ENCODE assay signal across 8 mouse cellular contexts in genomic region chr10:127059174-127059967, GRCm38 (mm10). TPM values are rescaled to one million over a fixed set of nuclear protein-coding genes. Genes with fewer than 3 reads are reported as not detected.
DNase-seq lines count a peak whose midpoint lies in the region; ATAC-seq and TF ChIP-seq lines count a peak whose summit lies in the region.

No protein-coding gene starts in this region.

- peak overlapping the region; percentile 88 for H3K4me2 ChIP-seq in hindbrain, postnatal 0 days (ENCODE audit: low read depth, low read length)
- H3K4me2 ChIP-seq in midbrain, embryonic 14.5 days (ENCODE audit: low read length): peak overlapping the region; percentile 75

- peaks cover 23% of the 10 kb centered on the region for H3K4me1 ChIP-seq in heart, embryonic 10.5 days
- H3K4me1 ChIP-seq in hindbrain, postnatal 0 days (ENCODE audit: insufficient read depth, low read length): peaks cover 6% of the 10 kb centered on the region; the same call in 1 of the 2 replicates
- peaks cover 29% of the 10 kb centered on the region; the same call in 1 of the 2 replicates for H3K4me1 ChIP-seq in midbrain, embryonic 14.5 days (ENCODE audit: control insufficient read depth, insufficient read depth, low read length)

- peak overlapping the region; percentile 93 for H3K9ac ChIP-seq in hindbrain, postnatal 0 days (replicated peaks; ENCODE audit: low read length)
- H3K9ac ChIP-seq in midbrain, embryonic 14.5 days (replicated peaks; ENCODE audit: low read length): peak overlapping the region; percentile 98

- H3K27me3 ChIP-seq in heart, embryonic 10.5 days (ENCODE audit: insufficient read depth, poor library complexity, severe bottlenecking): peaks cover 73% of the 10 kb centered on the region
- no peaks in the 10 kb centered on the region for H3K27me3 ChIP-seq in hindbrain, postnatal 0 days (ENCODE audit: insufficient read depth, low read length)
- H3K27me3 ChIP-seq in midbrain, embryonic 14.5 days (ENCODE audit: control insufficient read depth, insufficient read depth, low read length): no peaks in the 10 kb centered on the region

- no peak for ATAC-seq in hindbrain, postnatal 0 days
- 0 out of 2 replicates have a peak, but pooled peaks have one; percentile 1 for ATAC-seq in midbrain, embryonic 14.5 days (ENCODE audit: low FRiP score, low TSS enrichment)

- peak overlapping the region; percentile 82 for H3K4me3 ChIP-seq in heart, embryonic 10.5 days
- H3K4me3 ChIP-seq in hindbrain, postnatal 0 days (ENCODE audit: low read length): peak overlapping the region; percentile 86
- peak overlapping the region; percentile 90 for H3K4me3 ChIP-seq in midbrain, embryonic 14.5 days (replicated peaks; ENCODE audit: low read depth, low read length)

- no peak for TF ChIP-seq CTCF in hindbrain, postnatal 0 days (IDR thresholded peaks at IDR 0.05; ENCODE audit: low read depth)

- no peaks in the 10 kb centered on the region for H3K9me3 ChIP-seq in heart, embryonic 10.5 days
- no peaks in the 10 kb centered on the region for H3K9me3 ChIP-seq in hindbrain, postnatal 0 days (ENCODE audit: low read length)
- H3K9me3 ChIP-seq in midbrain, embryonic 14.5 days (ENCODE audit: control insufficient read depth, low read length): no peaks in the 10 kb centered on the region

- WGBS in heart, embryonic 10.5 days: under 1% methylated on average over 67 of the region's 92 CpGs
- under 1% methylated on average over 62 of the region's 92 CpGs for WGBS in hindbrain, postnatal 0 days
- under 1% methylated on average over 64 of the region's 92 CpGs for WGBS in midbrain, embryonic 14.5 days

- peaks cover 17% of the 10 kb centered on the region for H3K36me3 ChIP-seq in heart, embryonic 10.5 days
- H3K36me3 ChIP-seq in hindbrain, postnatal 0 days (ENCODE audit: insufficient read depth, low read length): peaks cover 29% of the 10 kb centered on the region
- peaks cover 36% of the 10 kb centered on the region for H3K36me3 ChIP-seq in midbrain, embryonic 14.5 days (ENCODE audit: control insufficient read depth, insufficient read depth, low read length)

- H3K27ac ChIP-seq in heart, embryonic 10.5 days: peak overlapping the region; percentile 84
- H3K27ac ChIP-seq in hindbrain, postnatal 0 days: peak overlapping the region; percentile 92
- peak overlapping the region; percentile 97 for H3K27ac ChIP-seq in midbrain, embryonic 14.5 days (replicated peaks; ENCODE audit: low read depth, low read length)

- no peak for DNase-seq in heart, embryonic 10.5 days (ENCODE audit: low spot score)
- no peak for DNase-seq in heart, postnatal 14 days
- peak; percentile 27 for DNase-seq in A20 (ENCODE audit: low read depth, low spot score)
- DNase-seq in cerebellum, postnatal 14 days: peak; percentile 52 to 66
- peak; percentile 66 for DNase-seq in hindbrain, postnatal 0 days (ENCODE audit: low spot score)
- peak; percentile 78 for DNase-seq in midbrain, embryonic 14.5 days
- no peak for DNase-seq in frontal cortex, postnatal 36 days (ENCODE audit: low spot score in 2 of 2)
- no peak for DNase-seq in adrenal gland, adult 8-10 months

- intact Hi-C loops in heart, postnatal 14 days (cut with DNase I): no loop called here

RNA-seq across cellular contexts. Expression of gene March9, which starts 0.6 kb away (rescaled TPM):
- 0.15 and 0.24 TPM in 2 replicates for polyA plus RNA-seq in heart, embryonic 10.5 days (2016; fragmentation: Nextera tagmentation; extraction: Ambion mirVana)
- 1 to 10 TPM; 1.6 TPM for total RNA-seq in heart, postnatal 14 days (2021)
- 78.3 and 80.1 TPM in 2 replicates for total RNA-seq in hindbrain, postnatal 0 days (2014; rRNA removed)
- polyA plus RNA-seq in hindbrain, postnatal 0 days (2015; fragmentation: Nextera tagmentation; extraction: Ambion mirVana): 6.7 and 7.0 TPM in 2 replicates
- 11.8 and 17.4 TPM in 2 replicates for polyA plus RNA-seq in midbrain, embryonic 14.5 days (2014; fragmentation: Nextera tagmentation; extraction: Ambion mirVana)
- total RNA-seq in adrenal gland, adult 8-10 months (2022): 10 to 100 TPM in 2 of 4 experiments, 1 to 10 TPM in 2; 8.9 to 11.3 (median 10.3) TPM

RNA-seq across cellular contexts. Expression of gene Cdk4, which starts 4.0 kb away (rescaled TPM):
- polyA plus RNA-seq in heart, embryonic 10.5 days (2016; fragmentation: Nextera tagmentation; extraction: Ambion mirVana): 1,495 and 2,024 TPM in 2 replicates
- total RNA-seq in heart, postnatal 14 days (2021): 100 to 1,000 TPM in 1 of 2 experiments, 10 to 100 TPM in 1; 92.4 to 113 TPM
- total RNA-seq in hindbrain, postnatal 0 days (2014; rRNA removed): 483 and 524 TPM in 2 replicates
- polyA plus RNA-seq in hindbrain, postnatal 0 days (2015; fragmentation: Nextera tagmentation; extraction: Ambion mirVana): 519 and 563 TPM in 2 replicates
- polyA plus RNA-seq in midbrain, embryonic 14.5 days (2014; fragmentation: Nextera tagmentation; extraction: Ambion mirVana): 1,072 and 1,231 TPM in 2 replicates
- 100 to 1,000 TPM; 197 to 246 (median 230) TPM for total RNA-seq in adrenal gland, adult 8-10 months (2022)

RNA-seq across cellular contexts. Expression of gene Tspan31, which starts 10.7 kb away (rescaled TPM):
- polyA plus RNA-seq in heart, embryonic 10.5 days (2016; fragmentation: Nextera tagmentation; extraction: Ambion mirVana): 138 and 154 TPM in 2 replicates
- 10 to 100 TPM; 47.3 to 50.0 TPM for total RNA-seq in heart, postnatal 14 days (2021)
- 113 and 129 TPM in 2 replicates for total RNA-seq in hindbrain, postnatal 0 days (2014; rRNA removed)
- polyA plus RNA-seq in hindbrain, postnatal 0 days (2015; fragmentation: Nextera tagmentation; extraction: Ambion mirVana): 105 and 107 TPM in 2 replicates
- polyA plus RNA-seq in midbrain, embryonic 14.5 days (2014; fragmentation: Nextera tagmentation; extraction: Ambion mirVana): 67.7 and 71.7 TPM in 2 replicates
- 100 to 1,000 TPM; 120 to 138 (median 128) TPM for total RNA-seq in adrenal gland, adult 8-10 months (2022)

RNA-seq across cellular contexts. Expression of gene Cyp27b1, which starts 11.3 kb away (rescaled TPM):
- polyA plus RNA-seq in heart, embryonic 10.5 days (2016; fragmentation: Nextera tagmentation; extraction: Ambion mirVana): 0.09 TPM in 1 of 2 replicates, not detected in the other
- under 1 TPM; 0.27 to 0.50 TPM for total RNA-seq in heart, postnatal 14 days (2021)
- total RNA-seq in hindbrain, postnatal 0 days (2014; rRNA removed): 0.26 and 0.58 TPM in 2 replicates
- not detected in 2 replicates for polyA plus RNA-seq in hindbrain, postnatal 0 days (2015; fragmentation: Nextera tagmentation; extraction: Ambion mirVana)
- polyA plus RNA-seq in midbrain, embryonic 14.5 days (2014; fragmentation: Nextera tagmentation; extraction: Ambion mirVana): not detected in 2 replicates
- total RNA-seq in adrenal gland, adult 8-10 months (2022): under 1 TPM; 0.41 to 0.83 (median 0.53) TPM

RNA-seq across cellular contexts. Expression of gene Agap2, which starts 15.7 kb away (rescaled TPM):
- polyA plus RNA-seq in heart, embryonic 10.5 days (2016; fragmentation: Nextera tagmentation; extraction: Ambion mirVana): 0.50 TPM in 1 of 2 replicates, not detected in the other
- total RNA-seq in heart, postnatal 14 days (2021): 10 to 100 TPM; 12.2 to 12.3 TPM
- total RNA-seq in hindbrain, postnatal 0 days (2014; rRNA removed): 229 and 238 TPM in 2 replicates
- polyA plus RNA-seq in hindbrain, postnatal 0 days (2015; fragmentation: Nextera tagmentation; extraction: Ambion mirVana): 4.1 and 4.9 TPM in 2 replicates
- 8.1 and 13.1 TPM in 2 replicates for polyA plus RNA-seq in midbrain, embryonic 14.5 days (2014; fragmentation: Nextera tagmentation; extraction: Ambion mirVana)
- 1 to 10 TPM; 3.0 to 7.5 (median 5.5) TPM for total RNA-seq in adrenal gland, adult 8-10 months (2022)

Comparison
In these comparisons a context has a peak if more than half of its experiments do, and no peak if none do; other contexts are left out.
1. DNase-seq: peak in A20 (single experiment), cerebellum, postnatal 14 days (2 of 2), hindbrain, postnatal 0 days (single experiment) and midbrain, embryonic 14.5 days (single experiment); none in heart, embryonic 10.5 days (single experiment), heart, postnatal 14 days (0 of 2), frontal cortex, postnatal 36 days (0 of 2) and adrenal gland, adult 8-10 months (single experiment).
2. Peak in every context shown above with its lines, with median percentiles within 50 percentile points of each other: H3K27ac ChIP-seq and H3K4me3 ChIP-seq.